Mouse (Mus musculus) heart, adult 2 months (tissue): Measurements from ENCODE around the gene Filip1l.

ENCODE experiments used
- CTCF ChIP-seq: fragments of 200-600 bp; IDR thresholded peaks from 2 replicates; pipeline ENCODE4 v1.8.1; 2022; ENCODE audit warnings: antibody characterized with exemption, mild to moderate bottlenecking, moderate library complexity
- EP300 ChIP-seq: fragments of 200-500 bp; IDR thresholded peaks from 2 replicates; pipeline ENCODE4 v1.6.1; 2011; ENCODE audit warnings: low read depth, low read length, control low read depth; ENCODE audit not compliant: insufficient read depth
- POLR2A ChIP-seq: fragments of 200-500 bp; IDR thresholded peaks from 2 replicates; pipeline ENCODE4 v1.6.1; 2011; ENCODE audit warnings: mild to moderate bottlenecking, low read depth, low read length, control low read depth; ENCODE audit not compliant: insufficient read depth

- TF ChIP-seq POLR2A (no peak), CTCF (no peak), EP300 (no peak)
These were observed 190.3 kb downstream of the Filip1l start for GRCm38 (mm10) chr16:57543243-57543642.
